Mouse (Mus musculus) lung, postnatal 0 days (tissue): ENCODE measurements around the gene Daxx.

Source experiments
- CTCF ChIP-seq: IDR thresholded peaks from 2 replicates; pipeline ENCODE4 v1.5.1; 2016; ENCODE audit warnings: antibody characterized with exemption, mild to moderate bottlenecking
- EP300 ChIP-seq: IDR thresholded peaks from 2 replicates; pipeline ENCODE4 v1.6.1; 2016; ENCODE audit warnings: antibody characterized with exemption, mild to moderate bottlenecking, control low read depth

DNA sequence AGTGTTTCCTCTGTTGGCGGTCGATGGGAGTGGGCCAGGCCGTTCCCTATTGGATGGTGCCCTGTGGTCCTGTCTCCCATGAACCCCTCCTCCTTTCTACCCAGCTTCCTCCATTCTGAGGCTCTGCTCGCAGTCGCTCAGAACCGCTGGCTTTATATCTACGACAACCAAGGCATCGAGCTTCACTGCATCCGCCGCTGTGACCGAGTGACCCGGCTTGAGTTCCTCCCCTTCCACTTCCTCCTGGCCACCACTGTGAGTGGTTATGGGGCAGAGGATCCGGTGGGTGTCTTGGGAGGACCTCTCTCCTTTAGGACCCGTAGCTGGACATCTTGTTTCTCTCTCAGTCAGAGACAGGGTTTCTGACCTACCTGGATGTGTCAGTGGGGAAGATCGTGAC, 34.2 kb downstream of the Daxx start:
- TF ChIP-seq CTCF, result no peak
- no peak for TF ChIP-seq EP300
